Mouse (Mus musculus) fat pad, adult 2 months (tissue): ENCODE results near the gene Odc1.
"Not testable (repeated sequence)": the region's sequence is repeated elsewhere in the genome, so short reads cannot be mapped to it uniquely, and the experiment has no call there.

Experiments used
- DNase-seq: peaks from one replicate; pipeline ENCODE4 v3.0.0-alpha.2; 2011; ENCODE audit warnings: low read depth, low spot score; ENCODE audit errors: extremely low read depth

Odc1 gene

DNA sequence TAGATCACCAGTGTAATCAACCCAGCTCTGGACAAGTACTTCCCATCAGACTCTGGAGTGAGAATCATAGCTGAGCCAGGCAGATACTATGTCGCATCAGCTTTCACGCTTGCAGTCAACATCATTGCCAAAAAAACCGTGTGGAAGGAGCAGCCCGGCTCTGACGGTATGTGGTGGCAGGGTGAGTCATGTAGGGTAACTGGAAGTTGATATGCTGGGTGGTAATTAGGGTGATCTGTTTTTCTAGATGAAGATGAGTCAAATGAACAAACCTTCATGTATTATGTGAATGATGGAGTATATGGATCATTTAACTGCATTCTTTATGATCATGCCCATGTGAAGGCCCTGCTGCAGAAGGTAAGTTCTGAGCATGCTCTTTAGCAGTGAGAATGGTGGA lies 4.8 kb downstream of the Odc1 start:
- not testable (repeated sequence) for DNase-seq

DNA sequence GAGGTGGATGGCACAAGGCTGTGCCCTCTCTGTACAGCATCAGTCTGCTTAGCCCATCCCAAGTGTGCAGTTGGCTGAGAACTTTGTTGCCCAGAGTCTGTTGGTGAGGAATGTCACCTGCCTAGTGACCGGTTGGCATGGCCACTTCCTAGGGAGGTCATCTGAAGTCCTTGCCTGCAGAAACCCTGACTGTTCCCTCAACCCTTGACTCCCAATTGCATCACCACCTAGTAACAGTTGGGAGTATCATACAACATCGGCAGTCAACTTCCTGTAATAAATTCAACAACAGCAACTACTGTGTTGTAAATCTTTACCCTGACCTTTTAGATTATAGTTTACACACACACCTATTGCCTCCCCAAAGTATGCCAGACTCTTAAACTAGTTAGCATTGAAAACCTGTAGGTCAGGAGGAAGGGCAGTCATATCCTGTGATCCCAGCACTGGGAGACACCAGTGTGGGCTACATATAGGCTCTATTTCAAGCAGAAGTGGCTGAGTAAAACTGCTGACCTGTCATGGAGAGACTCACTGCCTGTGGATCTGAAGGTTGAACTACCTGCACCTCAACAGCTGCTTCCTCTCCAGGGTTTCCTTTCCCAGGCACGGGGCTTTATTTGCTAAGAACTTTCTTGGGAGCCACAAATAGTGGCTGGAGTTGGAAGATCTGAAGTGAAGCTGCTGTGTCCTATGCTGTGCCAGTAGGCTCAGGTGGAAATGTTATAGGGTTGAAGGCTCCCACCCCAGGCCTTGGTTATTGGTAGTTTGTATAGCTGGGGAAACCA lies 6.8 kb downstream of the Odc1 start:
- DNase-seq = no peak

DNA sequence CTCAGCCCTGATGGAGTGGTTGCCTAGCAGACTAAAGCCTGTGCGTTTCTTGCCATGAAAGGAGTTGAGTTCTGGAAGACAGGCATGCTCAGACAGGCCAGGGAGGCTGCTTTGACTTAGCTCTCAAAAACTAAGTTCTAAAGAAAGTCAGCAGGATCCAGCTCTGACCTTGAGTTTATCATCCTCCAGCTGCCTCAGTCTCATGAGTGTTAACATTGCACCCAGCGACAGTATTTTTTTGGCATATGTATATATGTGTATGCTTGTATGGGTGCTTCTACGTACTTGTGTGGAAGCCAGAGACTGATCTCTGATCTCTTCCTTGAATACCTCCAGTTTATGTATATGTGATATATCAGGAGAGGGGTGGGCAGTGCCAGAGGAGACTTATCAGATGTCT lies 7.8 kb downstream of the Odc1 start:
- no peak for DNase-seq

DNA sequence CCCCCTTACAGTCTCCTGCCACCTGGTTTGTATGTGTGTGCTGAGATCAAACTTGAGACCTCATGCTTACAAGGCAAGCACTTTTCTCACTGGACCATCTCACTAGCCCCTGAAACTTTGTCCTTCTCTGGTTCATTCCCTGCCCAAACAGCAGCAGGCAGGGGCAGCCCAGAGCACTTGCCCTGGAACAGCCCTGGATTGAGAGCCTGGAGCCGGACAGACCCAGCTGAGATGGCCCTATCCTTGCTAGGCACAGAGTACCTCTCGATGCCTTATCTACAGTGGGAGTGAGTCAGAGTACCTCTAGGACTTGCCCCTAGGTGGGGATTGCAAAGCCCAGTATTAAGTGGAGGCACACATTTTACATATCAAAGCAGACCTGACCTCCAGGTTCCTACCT lies 8.4 kb downstream of the Odc1 start:
- DNase-seq = no peak

DNA sequence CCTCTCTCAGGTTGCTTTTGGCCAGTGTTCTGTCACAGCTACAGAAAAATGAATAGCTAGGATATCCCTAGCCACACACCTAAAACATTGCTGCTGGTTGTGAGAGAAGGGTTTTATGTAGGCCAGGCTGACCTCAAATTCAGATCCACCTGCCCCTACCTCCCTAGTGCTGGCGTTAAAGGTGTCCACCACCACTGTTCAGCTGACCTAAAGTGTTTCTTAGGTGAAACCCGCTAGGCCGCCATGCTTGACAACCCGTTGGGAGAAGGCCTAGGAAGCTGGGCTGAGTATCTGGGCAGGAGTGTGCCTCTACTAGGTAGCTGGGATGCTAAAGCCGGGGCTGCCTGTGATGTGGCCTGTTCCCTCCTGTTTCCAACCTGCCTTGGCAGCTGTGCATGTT lies 9.0 kb downstream of the Odc1 start:
- no peak for DNase-seq

DNA sequence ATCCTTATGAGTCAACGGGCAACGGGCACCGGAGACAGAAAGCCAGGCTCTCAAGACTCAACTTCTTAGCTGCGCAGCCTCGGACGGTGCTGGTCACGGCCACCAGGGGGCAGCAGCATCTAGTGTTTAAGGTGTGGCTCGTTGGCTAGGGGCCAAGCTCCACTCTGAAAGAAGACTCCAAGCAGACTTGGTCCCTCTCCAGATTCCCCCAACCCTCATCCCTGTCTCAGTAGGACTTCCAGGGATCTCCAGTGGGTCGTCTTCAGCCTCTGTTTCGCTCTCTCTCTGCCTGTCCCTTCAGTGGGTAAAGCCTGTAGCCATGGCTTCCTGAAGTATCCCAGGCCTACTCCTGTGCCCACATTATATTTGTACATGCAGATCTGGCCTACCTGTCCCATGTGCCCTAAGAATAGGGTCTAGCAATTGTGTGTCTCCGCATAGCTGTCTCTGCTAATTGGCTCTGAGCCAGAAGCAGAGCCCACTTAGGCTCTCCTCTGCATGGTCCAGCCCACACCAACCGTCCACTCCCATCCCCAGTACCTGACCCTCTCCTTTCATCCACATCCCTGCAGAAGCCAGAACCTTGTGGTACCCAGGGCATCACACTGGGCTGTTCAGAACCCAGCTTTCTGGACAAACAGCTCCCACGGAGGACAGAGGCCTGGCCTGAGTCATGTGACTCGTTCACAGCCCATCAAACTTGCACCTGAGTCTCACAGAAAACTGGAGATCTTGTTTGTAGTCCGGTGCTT lies 9.8 kb downstream of the Odc1 start:
- DNase-seq = no peak

DNA sequence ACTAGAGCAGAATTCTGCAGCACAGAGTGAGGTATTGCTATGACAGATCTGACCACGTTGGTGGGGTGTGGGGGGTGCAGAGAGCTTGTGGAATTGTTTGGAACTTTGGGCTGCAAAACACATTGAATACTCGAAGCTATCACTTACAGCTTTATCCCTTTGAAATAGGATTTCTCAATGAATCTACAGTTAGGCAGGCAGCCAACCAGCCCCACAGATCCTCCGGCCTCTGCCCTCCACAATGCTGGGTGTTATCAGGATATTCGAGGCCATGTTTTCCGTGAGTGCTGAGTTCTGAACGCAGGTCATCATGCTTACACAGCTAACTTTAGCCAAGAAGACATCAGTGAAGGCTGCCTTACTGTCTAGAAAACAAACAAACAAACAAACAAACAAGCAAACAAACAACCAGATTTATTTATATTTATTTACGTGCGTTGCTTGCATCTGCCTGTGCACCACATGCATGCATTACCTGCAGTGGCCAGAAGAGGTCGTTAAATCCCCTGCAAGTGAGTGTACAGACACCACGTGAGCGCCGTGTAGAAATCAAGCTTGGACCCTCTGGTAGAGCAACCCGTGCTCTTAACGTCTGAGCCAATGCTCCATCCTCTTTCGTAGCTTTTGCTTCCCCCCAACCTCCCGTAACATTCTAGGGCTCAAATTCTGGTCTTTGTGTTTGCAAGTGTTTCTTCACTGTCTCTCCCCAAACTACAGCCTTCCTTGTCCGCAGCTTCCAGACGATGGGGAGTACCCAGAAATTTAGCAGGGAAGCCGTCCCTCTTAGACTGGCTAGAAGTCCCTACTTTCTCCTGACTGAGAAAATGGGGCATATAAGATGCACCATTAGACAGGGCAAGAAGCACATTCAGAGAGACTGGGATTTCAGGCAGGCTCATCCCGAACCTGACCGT lies 12.1 kb downstream of the Odc1 start:
- DNase-seq = no peak

DNA sequence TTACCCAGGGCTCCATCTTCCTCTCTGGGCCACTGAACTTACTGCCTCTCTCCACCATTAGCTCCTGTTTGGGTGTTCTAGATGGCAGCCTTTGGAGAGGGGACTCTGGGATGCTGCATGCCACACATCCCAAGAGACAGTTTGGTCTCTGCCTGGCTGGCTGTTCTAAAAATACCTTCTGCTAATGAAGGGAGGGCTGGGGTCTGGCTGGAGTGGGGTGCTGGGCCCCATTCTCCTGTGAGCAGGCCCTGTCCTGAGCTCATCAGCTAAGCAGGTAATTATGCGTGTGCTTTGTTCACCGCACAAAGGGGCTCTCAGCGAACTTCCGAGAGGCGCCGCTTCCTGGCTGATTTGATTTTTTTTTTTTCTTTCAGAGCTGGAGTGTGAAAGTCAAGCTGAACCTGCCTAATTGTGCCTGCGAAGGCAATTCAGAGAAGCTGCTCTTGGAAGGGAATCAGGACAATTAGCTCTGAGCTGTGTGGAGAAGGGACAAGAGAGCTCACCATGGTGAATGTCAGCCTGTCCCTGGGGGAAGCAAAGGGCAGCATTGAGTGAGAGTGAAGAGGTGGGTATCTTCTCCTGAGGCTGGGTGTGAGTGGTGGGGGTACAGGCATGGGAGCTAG lies 12.9 kb downstream of the Odc1 start:
- no peak for DNase-seq

DNA sequence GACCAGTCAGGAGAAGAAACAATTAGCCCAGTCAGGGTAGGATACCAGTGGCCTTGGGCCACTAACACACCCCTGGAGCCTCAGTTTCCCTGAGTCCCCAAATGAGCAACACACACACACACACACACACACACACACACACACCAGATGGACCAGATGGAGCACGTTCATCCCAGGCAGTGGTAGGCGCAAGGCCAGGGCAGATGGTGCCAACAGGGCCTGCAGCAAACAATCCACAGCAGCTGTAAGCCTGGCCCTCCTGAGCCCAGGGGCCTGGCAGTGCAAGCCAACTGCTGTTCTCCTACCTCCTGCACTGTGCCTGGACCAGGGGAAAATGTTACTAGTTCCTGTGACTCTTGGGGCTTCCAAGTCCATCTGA lies 13.4 kb downstream of the Odc1 start:
- DNase-seq = no peak

DNA sequence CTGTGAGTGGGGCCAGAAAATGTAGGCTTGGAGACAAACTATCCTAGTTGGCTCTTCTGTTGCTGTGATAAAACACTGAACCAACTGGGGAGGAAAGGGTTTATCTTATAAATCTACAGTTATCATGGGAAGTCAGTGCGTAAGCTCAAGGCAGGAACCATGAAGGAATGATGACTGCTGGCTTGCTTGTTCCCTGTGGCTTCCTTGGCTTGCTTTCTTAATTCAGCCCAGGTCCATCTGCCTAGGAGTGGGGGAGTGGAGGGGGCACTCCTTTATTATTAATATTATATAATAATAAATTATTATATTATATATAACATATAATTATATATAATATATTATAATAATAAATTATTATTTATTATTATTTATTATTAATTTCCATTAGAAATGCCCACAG lies 17.8 kb downstream of the Odc1 start:
- no peak for DNase-seq

DNA sequence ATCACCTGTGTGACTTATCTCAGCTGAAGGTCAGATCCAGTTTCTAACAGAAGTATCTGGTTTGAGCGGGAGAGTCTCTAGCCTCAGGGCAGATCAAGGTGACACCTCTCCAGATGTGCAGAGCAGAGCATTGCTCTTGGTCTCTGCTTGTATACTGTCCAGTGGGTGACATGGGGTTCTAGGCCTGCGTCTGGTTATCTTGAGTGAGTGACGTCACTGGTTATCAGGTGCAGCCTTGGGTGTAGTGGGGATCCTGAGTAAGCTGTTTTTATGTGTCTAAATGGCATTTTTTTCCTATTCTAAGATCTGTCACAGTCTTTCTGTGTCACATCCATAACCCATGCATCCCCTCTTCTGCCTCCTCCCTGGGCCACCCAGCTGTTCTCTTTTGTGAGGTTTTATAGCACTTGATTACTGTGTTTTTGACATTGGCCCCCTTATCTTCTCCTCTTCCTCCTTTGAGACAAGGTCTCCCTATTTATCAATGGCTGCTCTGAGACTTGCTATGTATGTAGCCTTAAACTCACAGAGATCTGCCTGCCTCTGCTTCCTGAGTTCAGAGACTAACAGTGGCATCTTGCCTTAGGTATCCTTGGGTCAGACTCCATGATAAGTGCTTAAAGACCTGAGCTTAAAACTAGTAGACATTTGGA lies 20.9 kb downstream of the Odc1 start:
- DNase-seq = no peak

DNA sequence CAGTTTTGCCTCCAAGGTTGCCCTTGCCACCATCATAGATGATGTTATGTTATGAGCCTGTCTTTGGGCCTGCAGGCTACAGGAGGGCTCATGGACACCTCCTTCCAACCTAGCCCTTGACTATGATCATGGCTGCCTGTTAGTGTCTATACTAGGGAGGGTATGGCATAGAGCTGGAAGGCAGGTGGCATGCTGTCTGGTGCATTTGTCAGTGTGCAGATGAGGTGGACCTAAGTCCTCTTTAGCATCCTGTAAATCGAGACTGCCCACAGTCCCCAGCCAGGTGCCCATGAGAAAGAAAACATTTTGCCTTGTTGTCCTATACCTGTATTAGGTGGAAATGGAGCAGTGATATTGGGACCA lies 21.4 kb downstream of the Odc1 start:
- DNase-seq = no peak

DNA sequence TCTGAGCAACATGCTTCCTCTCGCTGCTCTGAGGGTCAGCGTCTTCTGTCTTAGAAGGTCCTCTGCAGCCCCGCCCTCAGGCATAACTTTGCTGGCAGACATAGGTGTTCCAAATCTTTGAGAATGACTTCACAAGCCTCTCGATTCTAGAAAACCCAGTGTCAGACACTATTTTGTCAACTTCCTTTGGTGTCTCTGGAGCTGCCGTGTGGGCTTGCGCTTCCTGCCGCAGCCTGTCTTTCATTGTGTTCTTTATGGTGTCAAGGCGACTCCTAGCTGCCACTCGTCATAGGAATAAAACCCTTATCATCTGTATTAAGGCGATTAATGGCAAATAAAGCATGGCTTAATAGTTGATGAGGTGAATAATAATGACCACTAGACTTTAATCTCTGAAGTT lies 24.0 kb downstream of the Odc1 start:
- DNase-seq = no peak

DNA sequence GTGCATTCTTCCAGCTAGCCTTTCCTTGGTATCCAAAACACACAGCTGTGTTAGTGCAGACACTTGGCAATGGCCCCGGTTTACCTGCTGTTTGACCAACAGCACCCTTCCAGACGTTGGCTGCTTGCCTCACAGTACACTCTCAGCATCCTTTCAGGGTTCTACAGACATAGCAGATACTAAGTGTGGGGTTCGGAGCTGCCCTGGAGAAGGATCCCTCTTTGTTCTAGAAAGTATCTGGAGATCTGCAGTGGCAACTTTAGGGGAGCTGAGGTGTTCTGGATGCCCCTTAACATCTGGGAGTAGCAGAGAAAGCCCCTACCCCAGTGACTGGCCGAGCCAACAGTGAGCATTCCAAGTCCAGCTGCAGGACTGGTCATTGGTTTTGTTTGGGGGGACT lies 30.0 kb downstream of the Odc1 start:
- no peak for DNase-seq

DNA sequence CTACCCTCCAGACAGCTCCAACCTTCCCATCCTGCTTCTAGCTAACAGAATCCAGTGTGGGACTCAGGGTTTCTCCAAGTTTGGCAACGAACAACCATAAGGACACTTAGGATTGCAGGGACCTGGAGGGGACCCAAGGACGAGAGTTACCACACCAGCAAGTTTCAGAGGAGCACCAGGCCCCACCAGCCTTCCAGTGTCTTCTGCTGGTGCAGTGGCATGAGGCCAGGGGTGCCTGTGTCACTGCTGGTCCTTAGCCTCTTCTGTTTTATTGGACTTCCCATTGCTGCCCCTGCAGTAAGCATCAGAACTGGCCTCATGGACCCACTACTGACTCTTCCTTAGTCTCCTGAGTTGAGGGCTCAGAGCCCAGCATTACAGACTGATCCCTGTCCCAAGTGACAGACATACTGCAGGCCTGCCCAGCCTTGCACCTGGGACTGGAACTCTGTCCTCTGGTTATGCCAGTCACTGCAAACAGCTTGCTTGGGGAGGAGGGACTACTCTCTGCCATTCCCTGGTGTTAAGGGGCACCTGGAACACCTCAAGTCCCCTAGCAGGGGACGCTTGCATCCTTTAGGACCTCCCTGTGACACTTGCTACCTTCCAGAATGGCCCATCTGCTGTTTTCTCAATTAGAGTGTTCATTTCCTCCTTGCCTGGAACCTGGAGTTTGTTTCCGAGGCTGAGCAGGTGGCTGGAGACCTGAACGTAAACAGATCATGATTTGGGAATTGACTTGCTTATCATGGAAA lies 30.7 kb downstream of the Odc1 start:
- no peak for DNase-seq

DNA sequence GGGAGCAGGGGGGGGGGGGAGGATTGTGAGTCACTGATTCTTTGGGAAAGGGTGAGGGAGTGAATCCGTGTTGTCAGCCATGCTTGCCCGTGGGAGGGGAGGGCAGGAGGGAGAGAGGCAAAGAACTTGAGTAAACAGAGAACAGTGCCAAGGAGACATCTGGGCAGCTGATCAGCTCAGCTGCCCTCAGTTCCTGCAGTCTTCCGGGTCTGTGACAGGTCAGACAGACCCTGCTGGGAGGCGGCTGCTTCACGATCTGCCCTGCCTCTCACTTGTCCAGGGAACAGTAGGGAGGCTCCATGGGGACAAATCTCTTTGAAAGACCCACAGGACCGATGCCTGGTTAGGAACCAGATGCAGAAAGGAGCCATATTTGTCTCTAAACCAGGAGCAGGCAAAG lies 31.4 kb downstream of the Odc1 start:
- no peak for DNase-seq

DNA sequence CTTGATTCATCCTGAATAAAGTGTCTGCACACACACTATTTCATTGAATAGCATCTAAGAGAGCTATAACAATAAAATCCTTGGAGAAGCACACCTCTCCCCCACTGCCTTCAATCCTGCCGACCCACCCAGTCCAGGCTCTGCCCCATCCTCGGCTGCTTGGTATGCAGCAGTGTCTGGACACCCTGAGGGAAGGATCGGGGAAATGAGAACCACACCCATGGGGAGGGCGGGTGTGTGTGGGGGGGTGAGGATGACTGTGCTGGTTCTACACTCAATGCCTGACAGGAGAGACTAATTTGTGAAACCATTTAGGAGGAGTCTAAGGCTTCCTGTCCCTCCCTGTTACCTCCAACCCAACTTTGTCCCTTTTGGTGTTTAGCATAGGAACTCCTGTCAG lies 34.0 kb downstream of the Odc1 start:
- no peak for DNase-seq

DNA sequence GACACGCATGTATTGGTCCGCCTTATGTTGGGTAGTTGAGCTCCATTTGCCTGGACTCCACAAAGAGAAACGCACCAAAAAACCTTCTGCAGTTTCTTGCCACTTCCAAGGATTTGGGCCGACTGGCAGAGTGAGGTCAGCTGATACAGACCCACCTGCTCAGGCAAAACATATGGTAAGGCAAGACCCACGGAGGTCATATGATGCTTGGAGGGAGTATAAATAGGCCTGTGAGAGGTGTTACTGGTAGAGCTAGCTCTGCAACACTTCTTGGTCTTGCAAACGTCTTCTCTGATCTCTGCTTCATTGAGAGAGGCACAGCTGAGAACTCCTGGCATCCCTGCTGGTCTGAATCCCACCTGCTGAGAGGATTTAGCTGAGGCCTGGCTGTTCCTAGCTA lies 36.4 kb downstream of the Odc1 start:
- no peak for DNase-seq

DNA sequence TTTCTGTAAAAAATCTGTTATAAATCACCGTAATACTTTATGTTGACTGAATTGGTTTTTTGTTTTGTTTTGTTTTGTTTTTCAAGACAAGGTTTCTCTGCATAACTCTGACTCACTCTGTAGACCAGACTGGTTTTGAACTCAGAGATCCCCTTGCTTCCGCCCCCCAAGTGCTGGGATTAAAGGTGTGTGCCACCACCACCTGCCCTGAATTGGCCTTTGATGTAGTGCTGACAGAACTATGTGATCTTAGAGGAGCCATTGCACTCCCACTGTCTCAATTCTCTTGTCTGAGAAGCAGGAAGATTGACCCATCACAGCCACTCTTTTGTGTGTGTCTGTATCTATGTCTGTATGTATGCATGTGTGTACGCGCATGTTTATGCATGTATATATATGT lies 37.8 kb downstream of the Odc1 start:
- no peak for DNase-seq

DNA sequence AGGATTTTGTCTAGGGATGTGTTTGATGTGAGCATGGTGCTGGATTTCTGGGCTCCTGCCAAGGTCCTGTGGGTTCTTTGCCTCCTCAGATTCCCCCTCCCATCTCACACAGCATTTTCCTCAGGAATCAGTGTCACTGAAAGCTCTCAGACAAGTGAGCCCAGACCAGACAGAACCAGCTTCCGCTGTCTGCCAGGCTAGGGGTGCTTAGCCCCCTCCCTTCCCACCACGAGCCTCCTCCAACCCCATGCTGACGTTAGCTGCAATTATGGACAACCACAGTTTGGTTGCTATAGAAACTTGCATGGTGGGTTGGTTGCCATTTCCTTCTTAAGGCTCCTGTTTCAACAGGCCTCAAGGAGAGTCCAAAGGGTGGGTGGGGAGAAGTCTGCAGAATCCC lies 39.3 kb downstream of the Odc1 start:
- no peak for DNase-seq
